Mouse (Mus musculus) hindbrain, postnatal 0 days (tissue): ENCODE measurements around the gene Aes. TPM values are rescaled to one million over a fixed set of nuclear protein-coding genes. Genes with fewer than 3 reads are reported as not detected.

Source experiments
- ATAC-seq: fragments of 200-750 bp; cut with Nextera tagmentation; 2 replicates; pipeline ENCODE4 v1.8.0; 2017; ENCODE audit warnings: mild to moderate bottlenecking, moderate TSS enrichment, moderate library complexity
- DNase-seq: peaks from one replicate; pipeline ENCODE4 v3.0.0-alpha.2; 2015; ENCODE audit warnings: low spot score
- H3K27ac ChIP-seq: fragments of 300-500 bp; sonication (generic); 2 replicates; pipeline ENCODE4 v1.5.1; 2014; ENCODE audit warnings: mild to moderate bottlenecking
- H3K27me3 ChIP-seq: fragments of 300-500 bp; sonication (generic); 2 replicates; pipeline ENCODE4 v1.6.1; 2014; ENCODE audit warnings: low read length, mixed read lengths; ENCODE audit not compliant: insufficient read depth
- H3K36me3 ChIP-seq: fragments of 300-500 bp; sonication (generic); 2 replicates; pipeline ENCODE4 v1.6.1; 2014; ENCODE audit warnings: low read length, mixed read lengths; ENCODE audit not compliant: insufficient read depth
- H3K4me1 ChIP-seq: fragments of 300-500 bp; sonication (generic); 2 replicates; pipeline ENCODE4 v1.6.1; 2014; ENCODE audit warnings: antibody characterized with exemption, low read length, mixed read lengths; ENCODE audit not compliant: insufficient read depth
- H3K4me2 ChIP-seq: fragments of 300-500 bp; sonication (generic); 2 replicates; pipeline ENCODE4 v1.6.1; 2014; ENCODE audit warnings: low read depth, mild to moderate bottlenecking, low read length, moderate library complexity, mixed read lengths
- H3K4me3 ChIP-seq: fragments of 300-500 bp; sonication (generic); 2 replicates; pipeline ENCODE4 v1.5.1; 2014; ENCODE audit warnings: low read length
- H3K9ac ChIP-seq: fragments of 300-500 bp; sonication (generic); replicated peaks from 2 replicates; pipeline ENCODE4 v1.6.1; 2014; ENCODE audit warnings: mild to moderate bottlenecking, low read length, moderate library complexity, mixed read lengths
- H3K9me3 ChIP-seq: fragments of 300-500 bp; sonication (generic); 2 replicates; pipeline ENCODE4 v1.6.1; 2016; ENCODE audit warnings: low read length, mixed read lengths
- CTCF ChIP-seq: IDR thresholded peaks from 2 replicates; pipeline ENCODE4 v1.5.1; 2016; ENCODE audit warnings: antibody characterized with exemption, control low read depth, low read depth
- WGBS: fragments of 180-500 bp; shearing (Covaris S2); extraction: QIAGEN DNeasy Blood & Tissue Kit; methylation state at CpG from one replicate; pipeline ENCODE4 v1.1.7; 2014; 5-methylcytosine and 5-hydroxymethylcytosine counted together
- polyA plus RNA-seq: library from polyadenylated mRNA; unstranded; fragments of >200 nt; fragmentation: Nextera tagmentation; extraction: Ambion mirVana; gene quantifications from 2 replicates; pipeline ENCODE4 v1.2.1, GENCODE M21; 2015
- total RNA-seq: library from RNA; depleted of rRNA; stranded (reverse); fragments of >200 nt; gene quantifications from 2 replicates; pipeline ENCODE4 v1.2.3, GENCODE M21; 2014; rRNA removed

Gene Aes
- total and polyA plus RNA-seq, 2 experiments from 2014 or later = 635 to 834 TPM

DNA sequence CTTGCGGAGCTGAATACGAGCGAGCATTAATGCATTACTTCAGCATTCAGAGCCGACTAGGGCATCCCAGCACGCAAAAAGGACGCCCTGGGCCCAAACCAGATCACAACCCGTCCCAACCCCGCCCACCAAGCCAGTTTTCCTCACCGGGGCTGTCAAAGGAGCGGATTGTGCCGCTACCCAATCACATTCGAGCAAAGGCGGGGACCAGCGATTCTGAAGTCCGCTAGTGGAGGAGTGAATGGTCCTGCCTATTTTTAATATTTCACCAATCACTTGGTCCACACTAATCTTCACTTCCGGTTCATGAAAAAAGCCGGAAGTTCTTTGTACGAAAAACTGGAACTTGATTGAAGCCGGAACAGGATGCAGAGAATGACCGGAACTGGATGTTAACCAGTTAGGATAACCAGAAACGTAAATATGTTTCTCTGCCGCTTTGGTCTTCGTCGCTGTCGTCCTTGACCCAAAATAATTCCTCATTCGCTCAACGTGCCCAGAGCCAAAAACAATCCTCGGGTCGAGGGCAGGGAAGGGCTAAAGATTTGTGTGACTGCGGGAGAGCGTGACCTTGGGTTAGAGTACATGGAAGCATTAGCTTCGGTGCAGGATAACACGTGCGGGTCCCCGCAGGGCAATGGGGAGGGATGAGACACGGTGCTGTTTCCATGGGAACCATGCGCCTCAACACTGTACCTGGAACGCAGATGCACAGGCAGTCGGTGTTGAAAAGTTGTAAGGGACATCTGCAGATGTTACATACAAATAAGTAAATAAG, 46.9 kb downstream of the Aes start, which contains the start of gene BC025920:
BC025920 (plus strand) TSS at position 297 of the 778 bp plus-strand sequence.
- H3K4me1 ChIP-seq = peaks cover 8% of the 10 kb centered on the region; the same call in 1 of the 2 replicates
- DNase-seq = peak; percentile 97

DNA sequence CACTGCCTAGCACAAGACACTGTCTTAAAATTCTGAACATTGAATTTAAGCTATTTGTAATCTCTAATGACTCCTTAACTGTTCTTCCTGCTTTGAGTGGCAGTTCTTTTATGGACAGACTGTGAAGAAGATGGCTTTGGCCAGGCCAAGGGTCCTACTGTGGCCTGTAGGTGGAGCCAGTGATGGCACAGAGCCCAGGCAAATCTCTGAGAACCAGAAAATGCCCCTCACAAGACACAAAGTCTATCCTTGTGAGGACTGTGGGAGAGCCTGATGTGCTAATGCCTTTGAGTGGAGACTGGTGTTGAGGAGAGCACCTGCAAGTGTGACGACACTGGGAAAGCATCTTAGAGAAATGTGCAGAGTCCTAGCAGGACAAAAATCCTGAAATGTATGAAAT, 49.0 kb downstream of the Aes start:
- no peaks in the 10 kb centered on the region for H3K27me3 ChIP-seq
- 85% methylated on average over 1 of the region's 1 CpGs for WGBS
- ATAC-seq (no peak), DNase-seq (no peak)
- peaks cover 6% of the 10 kb centered on the region; the same call in 1 of the 2 replicates for H3K4me1 ChIP-seq
- no peak overlapping the region for H3K4me3 ChIP-seq
- no peaks in the 10 kb centered on the region for H3K9me3 ChIP-seq
- H3K4me2 ChIP-seq = no peak overlapping the region
- H3K9ac ChIP-seq = no peak overlapping the region
- no peak overlapping the region for H3K27ac ChIP-seq
- TF ChIP-seq CTCF = peak; percentile 45
- H3K36me3 ChIP-seq = no peaks in the 10 kb centered on the region

More for the DNA sequence above, 46.9 kb downstream of the Aes start, which contains the start of gene BC025920:
- peak within 1 kb of the TSS; percentile 45 for H3K9ac ChIP-seq
- peak; percentile 91 for ATAC-seq
- no peaks in the 10 kb centered on the region for H3K27me3 ChIP-seq
- H3K4me3 ChIP-seq = peak within 1 kb of the TSS; percentile 40
- H3K9me3 ChIP-seq = no peaks in the 10 kb centered on the region
- no peaks in the 10 kb centered on the region for H3K36me3 ChIP-seq
- peak within 1 kb of the TSS; percentile 71 for H3K4me2 ChIP-seq
- peak; percentile 19; the same call in 1 of the 2 replicates for TF ChIP-seq CTCF
- WGBS = under 1% methylated on average over 39 of the region's 39 CpGs
- H3K27ac ChIP-seq = peak within 1 kb of the TSS; percentile 88

DNA sequence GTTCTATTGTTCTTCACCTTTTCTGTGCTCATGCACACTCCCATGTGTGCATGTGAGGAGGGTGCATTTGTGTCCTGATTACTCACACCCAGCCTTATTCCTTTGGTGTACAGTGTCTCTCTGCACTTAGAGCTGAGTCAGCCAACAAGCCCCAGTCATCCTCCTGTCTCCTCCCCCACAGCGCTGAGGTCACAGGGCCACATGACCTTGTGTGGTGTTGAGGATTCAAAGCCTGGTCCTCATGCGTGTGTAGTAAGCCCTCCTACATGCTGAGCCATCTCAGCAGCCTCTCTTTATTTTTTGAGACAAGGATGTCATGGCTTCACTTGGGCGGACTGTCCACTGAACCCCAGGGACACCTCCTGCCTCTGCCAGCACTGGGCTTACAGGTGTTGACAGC, 53.5 kb downstream of the Aes start:
- Histone ChIP-seq H3K9me3 (no peaks in the 10 kb centered on the region), H3K27me3 (no peaks in the 10 kb centered on the region), H3K4me1 (no peaks in the 10 kb centered on the region), H3K4me3 (no peak overlapping the region), H3K4me2 (no peak overlapping the region), H3K36me3 (no peaks in the 10 kb centered on the region), H3K9ac (no peak overlapping the region), H3K27ac (no peak overlapping the region)
- 63% methylated on average over 3 of the region's 3 CpGs for WGBS
- DNase-seq (no peak), ATAC-seq (peak; percentile 17; the same call in 1 of the 2 replicates)
- no peak for TF ChIP-seq CTCF

DNA sequence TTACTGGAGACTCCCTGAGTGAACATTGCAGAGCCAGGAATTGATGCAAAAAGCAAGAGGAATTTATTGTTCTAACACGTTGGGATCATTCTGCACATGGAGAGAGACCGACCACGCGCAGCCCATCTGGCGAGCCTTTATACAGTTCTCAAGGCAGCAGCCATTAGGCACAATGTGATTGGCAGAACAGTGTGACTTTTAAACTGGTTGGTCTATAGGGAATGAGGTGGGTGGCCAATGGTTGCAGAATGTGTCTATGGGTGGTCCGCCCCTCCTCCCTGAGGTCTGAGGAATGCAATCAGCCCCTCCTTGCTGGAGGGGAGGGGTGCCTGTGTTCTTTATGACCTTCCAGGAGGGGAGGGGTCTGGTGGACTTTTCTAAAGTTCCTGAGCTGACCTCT, 56.2 kb downstream of the Aes start:
- Histone ChIP-seq H3K4me3 (no peak overlapping the region), H3K27ac (no peak overlapping the region), H3K36me3 (no peaks in the 10 kb centered on the region), H3K4me1 (no peaks in the 10 kb centered on the region), H3K9me3 (no peaks in the 10 kb centered on the region), H3K9ac (no peak overlapping the region), H3K4me2 (no peak overlapping the region), H3K27me3 (no peaks in the 10 kb centered on the region)
- DNase-seq (no peak), ATAC-seq (no peak)
- no peak for TF ChIP-seq CTCF
- 59% methylated on average over 6 of the region's 6 CpGs for WGBS

Other genes starting within 250 kb of the Aes start
- 24.3 and 46.2 TPM in 2 replicates for gene Cactin, start 238.4 kb upstream of the Aes start, total RNA-seq
- 19.6 and 20.2 TPM in 2 replicates for gene Cactin, start 238.4 kb upstream of the Aes start, polyA plus RNA-seq
- gene Tbxa2r, start 230.8 kb upstream of the Aes start, total RNA-seq = 2.6 TPM in 2 replicates
- 4.0 and 4.3 TPM in 2 replicates for gene Tbxa2r, start 230.8 kb upstream of the Aes start, polyA plus RNA-seq
- gene Gipc3, start 216.2 kb upstream of the Aes start, total RNA-seq = 0.16 TPM in 1 of 2 replicates, not detected in the other
- not detected in 2 replicates for gene Gipc3, start 216.2 kb upstream of the Aes start, polyA plus RNA-seq
- 20.8 and 28.5 TPM in 2 replicates for gene Hmg20b, start 209.0 kb upstream of the Aes start, total RNA-seq
- 36.8 and 41.1 TPM in 2 replicates for gene Hmg20b, start 209.0 kb upstream of the Aes start, polyA plus RNA-seq
- gene Mfsd12, start 202.0 kb upstream of the Aes start, total RNA-seq = 34.4 and 38.1 TPM in 2 replicates
- 13.6 TPM in 2 replicates for gene Mfsd12, start 202.0 kb upstream of the Aes start, polyA plus RNA-seq
- not detected in 2 replicates for gene 4930404N11Rik, start 193.7 kb upstream of the Aes start, total RNA-seq
- gene 4930404N11Rik, start 193.7 kb upstream of the Aes start, polyA plus RNA-seq = 0.25 and 0.99 TPM in 2 replicates
- gene Fzr1, start 181.0 kb upstream of the Aes start, total RNA-seq = 106 and 118 TPM in 2 replicates
- 131 and 134 TPM in 2 replicates for gene Fzr1, start 181.0 kb upstream of the Aes start, polyA plus RNA-seq
- 146 TPM in 2 replicates for gene Dohh, start 175.1 kb upstream of the Aes start, total RNA-seq
- gene Dohh, start 175.1 kb upstream of the Aes start, polyA plus RNA-seq = 111 and 114 TPM in 2 replicates
- 2.1 and 3.3 TPM in 2 replicates for gene Gm48551, start 175.0 kb upstream of the Aes start, total RNA-seq
- 5.3 and 7.0 TPM in 2 replicates for gene Gm48551, start 175.0 kb upstream of the Aes start, polyA plus RNA-seq
- 7.5 TPM in 2 replicates for gene Gm48552, start 170.5 kb upstream of the Aes start, total RNA-seq
- 2.7 and 4.0 TPM in 2 replicates for gene Gm48552, start 170.5 kb upstream of the Aes start, polyA plus RNA-seq
- gene Smim24, start 166.4 kb upstream of the Aes start, total RNA-seq = 2.9 and 3.7 TPM in 2 replicates
- gene Smim24, start 166.4 kb upstream of the Aes start, polyA plus RNA-seq = 1.4 and 1.7 TPM in 2 replicates
- 17.2 and 26.5 TPM in 2 replicates for gene Nfic, start 103.9 kb upstream of the Aes start, total RNA-seq
- gene Nfic, start 103.9 kb upstream of the Aes start, polyA plus RNA-seq = 33.8 and 34.6 TPM in 2 replicates
- gene Celf5, start 76.8 kb upstream of the Aes start, total RNA-seq = 93.9 and 128 TPM in 2 replicates
- 40.1 and 43.2 TPM in 2 replicates for gene Celf5, start 76.8 kb upstream of the Aes start, polyA plus RNA-seq
- gene Ncln, start 63.1 kb upstream of the Aes start, total RNA-seq = 124 and 170 TPM in 2 replicates
- 66.3 and 66.5 TPM in 2 replicates for gene Ncln, start 63.1 kb upstream of the Aes start, polyA plus RNA-seq
- 0.40 and 1.3 TPM in 2 replicates for gene S1pr4, start 59.4 kb upstream of the Aes start, total RNA-seq
- 0.38 and 0.40 TPM in 2 replicates for gene S1pr4, start 59.4 kb upstream of the Aes start, polyA plus RNA-seq
- 2.5 and 9.8 TPM in 2 replicates for gene Gna15, start 35.3 kb upstream of the Aes start, total RNA-seq
- 1.2 and 1.9 TPM in 2 replicates for gene Gna15, start 35.3 kb upstream of the Aes start, polyA plus RNA-seq
- gene Gna11, start 14.3 kb upstream of the Aes start, total RNA-seq = 121 and 139 TPM in 2 replicates
- gene Gna11, start 14.3 kb upstream of the Aes start, polyA plus RNA-seq = 95.6 and 105 TPM in 2 replicates
- gene Tle2, start 15.1 kb downstream of the Aes start, total RNA-seq = 28.8 and 41.8 TPM in 2 replicates
- gene Tle2, start 15.1 kb downstream of the Aes start, polyA plus RNA-seq = 43.7 and 45.5 TPM in 2 replicates
- gene Tle6, start 41.6 kb downstream of the Aes start, total RNA-seq = 5.3 and 5.4 TPM in 2 replicates
- 6.2 and 6.6 TPM in 2 replicates for gene Tle6, start 41.6 kb downstream of the Aes start, polyA plus RNA-seq
- gene BC025920, start 46.8 kb downstream of the Aes start, total RNA-seq = 4.2 and 4.3 TPM in 2 replicates
- 0.97 and 1.3 TPM in 2 replicates for gene BC025920, start 46.8 kb downstream of the Aes start, polyA plus RNA-seq
- 22.4 and 31.5 TPM in 2 replicates for gene Sirt6, start 68.3 kb downstream of the Aes start, total RNA-seq
- 39.0 and 40.9 TPM in 2 replicates for gene Sirt6, start 68.3 kb downstream of the Aes start, polyA plus RNA-seq
- gene Ankrd24, start 69.1 kb downstream of the Aes start, total RNA-seq = 58.5 and 73.9 TPM in 2 replicates
- 17.7 and 18.6 TPM in 2 replicates for gene Ankrd24, start 69.1 kb downstream of the Aes start, polyA plus RNA-seq
- gene Gm10778, start 89.6 kb downstream of the Aes start, total RNA-seq = 3.0 and 4.5 TPM in 2 replicates
- 2.7 and 2.9 TPM in 2 replicates for gene Gm10778, start 89.6 kb downstream of the Aes start, polyA plus RNA-seq
- gene Zfp433, start 145.3 kb downstream of the Aes start, total RNA-seq = 4.3 and 5.0 TPM in 2 replicates
- 10.1 and 10.5 TPM in 2 replicates for gene Zfp433, start 145.3 kb downstream of the Aes start, polyA plus RNA-seq
- 5.1 and 16.5 TPM in 2 replicates for gene Gm3055, start 211.7 kb downstream of the Aes start, total RNA-seq
- 7.7 and 8.7 TPM in 2 replicates for gene Gm3055, start 211.7 kb downstream of the Aes start, polyA plus RNA-seq